Mouse (Mus musculus): ENCODE data around the gene Peli1.

DNA sequence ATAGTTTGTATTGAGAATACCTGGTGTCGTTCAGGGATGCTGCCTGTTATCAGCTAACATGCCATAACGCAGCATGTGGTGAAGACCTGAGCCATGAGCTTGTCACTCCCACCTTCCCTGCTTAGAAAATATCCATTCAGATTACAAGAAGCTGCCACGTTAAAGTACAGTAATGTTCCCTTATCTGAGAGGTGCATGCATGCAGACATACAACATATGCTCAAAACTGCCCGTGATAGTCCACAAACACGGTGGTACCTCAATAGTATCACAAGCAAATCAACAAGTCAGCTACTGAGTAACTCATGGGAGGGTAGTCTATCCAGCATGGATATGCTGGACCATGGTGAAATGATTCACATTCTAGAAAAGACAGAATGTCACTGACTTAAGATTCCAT, 48.5 kb upstream of the Peli1 start:
- no peak for TF ChIP-seq POLR2A (IDR thresholded peaks at IDR 0.05; ENCODE audit: low read depth, low read length)
- no peak for TF ChIP-seq CTCF (conservative IDR thresholded peaks at IDR 0.05; ENCODE audit: insufficient read depth, insufficient read length, low read depth, low read length)
